Mouse (Mus musculus) adrenal gland (tissue): Measurements from ENCODE around the gene Baiap2l1.

Experiments
- intact Hi-C: fragments of 180-260 bp; cut with DNase I; formaldehyde crosslinking; loops from one replicate; pipeline ENCODE4 v1.15.1; 2025

Baiap2l1 gene

GRCm38 (mm10) chr5:144259228-144259627, 98.7 kb downstream of the Baiap2l1 start:
- intact Hi-C loops = no loop called here

- intact Hi-C loops = no loop called here
Measured at GRCm38 (mm10) chr5:144258687-144259086, 99.2 kb downstream of the Baiap2l1 start.

GRCm38 (mm10) chr5:144258131-144258611, 99.7 kb downstream of the Baiap2l1 start:
- intact Hi-C loops = no loop called here

GRCm38 (mm10) chr5:144257451-144258110, 100.3 kb downstream of the Baiap2l1 start:
- intact Hi-C loops = no loop called here

GRCm38 (mm10) chr5:144256888-144257287, 101.0 kb downstream of the Baiap2l1 start:
- intact Hi-C loops = no loop called here

- intact Hi-C loops = no loop called here
Measured at GRCm38 (mm10) chr5:144256541-144256870, 101.4 kb downstream of the Baiap2l1 start.

- intact Hi-C loops = loop anchor here (2.0 kb wide), 1 partner anchor 31 kb away; no protein-coding TSS in a partner anchor
Measured at GRCm38 (mm10) chr5:144255632-144256540, 102.0 kb downstream of the Baiap2l1 start.

GRCm38 (mm10) chr5:144254811-144255631, 102.9 kb downstream of the Baiap2l1 start:
- intact Hi-C loops = loop anchor here (2.0 kb wide), 1 partner anchor 30 kb away; no protein-coding TSS in a partner anchor

- intact Hi-C loops = loop anchor here (2.0 kb wide), 1 partner anchor 29 kb away; no protein-coding TSS in a partner anchor
Measured at GRCm38 (mm10) chr5:144254122-144254810, 103.6 kb downstream of the Baiap2l1 start.

GRCm38 (mm10) chr5:144253212-144253611, 104.7 kb downstream of the Baiap2l1 start:
- intact Hi-C loops = no loop called here

- intact Hi-C loops = no loop called here
Measured at GRCm38 (mm10) chr5:144251876-144252577, 105.9 kb downstream of the Baiap2l1 start.

- intact Hi-C loops = no loop called here
Measured at GRCm38 (mm10) chr5:144249871-144250270, 108.0 kb downstream of the Baiap2l1 start.

GRCm38 (mm10) chr5:144247906-144248585, 109.9 kb downstream of the Baiap2l1 start:
- intact Hi-C loops = no loop called here

GRCm38 (mm10) chr5:144247307-144247706, 110.6 kb downstream of the Baiap2l1 start:
- intact Hi-C loops = no loop called here

GRCm38 (mm10) chr5:144246669-144247068, 111.2 kb downstream of the Baiap2l1 start:
- intact Hi-C loops = no loop called here

GRCm38 (mm10) chr5:144245592-144245991, 112.3 kb downstream of the Baiap2l1 start:
- intact Hi-C loops = no loop called here

- intact Hi-C loops = no loop called here
Measured at GRCm38 (mm10) chr5:144243901-144244487, 113.9 kb downstream of the Baiap2l1 start, which contains the start of gene Bri3. Gene Bri3, plus strand, starts transcription at chr5:144244437.

GRCm38 (mm10) chr5:144238969-144239368, 118.9 kb downstream of the Baiap2l1 start:
- intact Hi-C loops = loop anchor here (10.0 kb wide), 1 partner anchor 496 kb away; no protein-coding TSS in a partner anchor

- intact Hi-C loops = loop anchor here (10.0 kb wide), 1 partner anchor 500 kb away; no protein-coding TSS in a partner anchor
Measured at GRCm38 (mm10) chr5:144234714-144235113, 123.2 kb downstream of the Baiap2l1 start.
